Mouse (Mus musculus) cortical plate, adult 2 months (tissue): Measurements from ENCODE around the gene Fam102a.

Experiments
- CTCF ChIP-seq: fragments of 200-500 bp; IDR thresholded peaks from 2 replicates; pipeline ENCODE4 v1.5.1; 2011; ENCODE audit warnings: mild to moderate bottlenecking, control low read depth, low read length; ENCODE audit not compliant: insufficient read depth; ENCODE audit errors: extremely low read depth
- POLR2A ChIP-seq: fragments of 200-500 bp; IDR thresholded peaks from 2 replicates; pipeline ENCODE4 v1.6.1; 2011; ENCODE audit warnings: mild to moderate bottlenecking, low read length, control low read depth; ENCODE audit not compliant: insufficient read depth; ENCODE audit errors: extremely low read depth

- TF ChIP-seq POLR2A (no peak), CTCF (no peak)
Observed at GRCm38 (mm10) chr2:32541986-32542573, 6.9 kb downstream of the Fam102a start.
